Mouse (Mus musculus): ENCODE results near the gene Kalrn.

DNA sequence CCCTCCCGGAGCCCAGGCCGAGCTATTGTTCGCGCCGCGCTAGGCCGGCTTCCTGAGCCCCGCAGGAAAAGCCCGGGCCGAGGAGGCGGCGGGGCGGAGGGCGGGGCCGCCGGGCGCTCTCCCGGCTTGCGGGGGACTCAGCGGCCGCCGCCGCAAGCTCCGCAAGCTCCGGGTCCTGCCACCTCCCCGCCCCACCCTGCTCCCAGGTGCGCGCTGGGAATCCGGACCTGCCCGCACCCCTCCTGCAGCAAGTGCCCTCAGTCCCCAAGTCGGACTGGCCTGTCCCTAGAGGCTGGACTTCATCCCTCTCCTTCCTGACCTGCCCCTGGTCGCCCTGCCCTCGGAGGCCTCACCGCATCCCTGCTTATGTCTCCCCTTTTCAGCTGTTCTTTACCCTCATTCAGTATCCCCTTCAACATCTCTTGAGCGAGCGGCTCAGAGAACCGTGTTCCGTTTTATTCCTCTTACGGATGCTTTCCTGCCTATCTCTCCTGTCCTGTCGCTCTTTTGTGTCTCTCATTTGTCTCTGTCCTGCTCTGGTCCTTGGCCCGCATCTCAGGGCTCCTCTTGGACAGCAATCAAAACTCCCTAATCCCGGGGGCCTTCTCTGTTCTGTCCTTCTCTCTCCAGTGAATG is 642 bp upstream of the Kalrn start:
- no peak for TF ChIP-seq CTCF (IDR thresholded peaks at IDR 0.05; ENCODE audit: extremely low read depth, insufficient read depth, low read length)
- no peak for TF ChIP-seq POLR2A (IDR thresholded peaks at IDR 0.05; ENCODE audit: extremely low read depth, insufficient read depth, low read length)
